Mouse (Mus musculus) MEL (cell line): ENCODE measurements around the gene Mob3b.

Source experiments
- CTCF ChIP-seq, 3 experiments: IDR thresholded peaks in 2 of 3; conservative IDR thresholded peaks in 1 of 3; 2 replicates each; pipeline ENCODE4 v1.5.1; 2011 to 2012; ENCODE audit warnings: low read length in 3 of 3, low read depth in 2 of 3, mild to moderate bottlenecking in 2 of 3, improper control_type of control experiment in 1 of 3, inconsistent platforms in 1 of 3, mixed read lengths in 1 of 3, moderate library complexity in 1 of 3; ENCODE audit not compliant: control insufficient read depth in 1 of 3, insufficient read depth in 1 of 3, poor library complexity in 1 of 3, severe bottlenecking in 1 of 3
- EP300 ChIP-seq, 2 experiments: IDR thresholded peaks; 2 replicates each; pipeline ENCODE4 v1.6.1; 2011; ENCODE audit warnings: improper control_type of control experiment in 2 of 2, low read length in 2 of 2, low read depth in 1 of 2, mild to moderate bottlenecking in 1 of 2
- ETS1 ChIP-seq: IDR thresholded peaks from 2 replicates; pipeline ENCODE4 v1.6.1; 2012; ENCODE audit warnings: low read depth, mild to moderate bottlenecking, inconsistent platforms, low read length, improper control_type of control experiment, moderate library complexity
- GATA1 ChIP-seq: IDR thresholded peaks from 2 replicates; pipeline ENCODE4 v1.6.1; 2011; ENCODE audit warnings: low read depth, low read length, improper control_type of control experiment
- KAT2A ChIP-seq: conservative IDR thresholded peaks from 2 replicates; pipeline ENCODE4 v1.6.1; 2012; ENCODE audit warnings: low read depth, low read length, improper control_type of control experiment, inconsistent platforms
- MAX ChIP-seq: IDR thresholded peaks from 2 replicates; pipeline ENCODE4 v1.6.1; 2011; ENCODE audit warnings: low read length, improper control_type of control experiment
- MAZ ChIP-seq: IDR thresholded peaks from 2 replicates; pipeline ENCODE4 v1.6.1; 2012; ENCODE audit warnings: low read depth, mild to moderate bottlenecking, inconsistent platforms, low read length, improper control_type of control experiment
- MYB ChIP-seq: IDR thresholded peaks from 2 replicates; pipeline ENCODE4 v1.6.1; 2011; ENCODE audit warnings: mild to moderate bottlenecking, low read depth, low read length, improper control_type of control experiment
- NRF1 ChIP-seq: IDR thresholded peaks from 2 replicates; pipeline ENCODE4 v1.6.1; 2014; ENCODE audit warnings: low read depth, mild to moderate bottlenecking, inconsistent platforms, low read length, improper control_type of control experiment, moderate library complexity; ENCODE audit not compliant: poor library complexity, insufficient read depth, severe bottlenecking
- POLR2AphosphoS5 ChIP-seq: IDR thresholded peaks from 2 replicates; pipeline ENCODE4 v1.6.1; 2012; ENCODE audit warnings: low read depth, borderline replicate concordance, mild to moderate bottlenecking, inconsistent platforms, low read length, moderate library complexity, mixed read lengths
- TBP ChIP-seq: IDR thresholded peaks from 2 replicates; pipeline ENCODE4 v1.8.0; 2011; ENCODE audit warnings: low read depth, low read length, improper control_type of control experiment

DNA sequence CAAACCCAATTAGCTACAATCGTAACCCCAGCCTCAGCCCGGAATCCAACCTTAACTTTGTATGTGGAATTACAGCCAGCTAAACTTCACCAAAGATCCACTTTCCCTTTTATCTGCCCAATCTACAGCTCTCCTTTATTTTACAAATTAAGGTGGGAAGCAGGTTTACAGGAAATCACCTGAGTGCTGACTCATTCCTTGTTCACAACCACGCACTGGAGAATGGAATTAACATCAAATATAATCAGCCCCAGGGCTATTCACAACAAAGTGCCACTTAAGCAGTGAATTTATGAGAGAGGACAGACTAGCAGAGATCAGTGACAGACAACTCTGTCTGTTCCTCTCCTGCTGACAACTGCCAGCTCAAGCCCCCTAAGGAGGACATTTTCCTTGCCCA lies 245.9 kb downstream of the Mob3b start:
- TF ChIP-seq ETS1 (no peak), EP300 (IDR thresholded peaks at IDR 0.05; ENCODE audit: low read depth in 1 of 2, low read length in 2 of 2) (no peak), MYB (no peak), MAZ (no peak), CTCF (IDR thresholded peaks at IDR 0.05 in 2 of 3, conservative IDR thresholded peaks at IDR 0.05 in 1 of 3; ENCODE audit: control insufficient read depth in 1 of 3, insufficient read depth in 1 of 3, low read depth in 2 of 3, low read length in 3 of 3, poor library complexity in 1 of 3, severe bottlenecking in 1 of 3) (no peak), POLR2AphosphoS5 (no peak), MAX (no peak), GATA1 (no peak), KAT2A (no peak), TBP (no peak), NRF1 (no peak)
